Comparison of ENCODE assay signal across 8 mouse cellular contexts in genomic region chr13:109440331-109440730, GRCm38 (mm10).
DNase-seq lines count a peak whose midpoint lies in the region; ATAC-seq and TF ChIP-seq lines count a peak whose summit lies in the region.

No protein-coding gene starts in this region.

- no peaks in the 10 kb centered on the region for H3K36me3 ChIP-seq in forebrain, postnatal 0 days (ENCODE audit: insufficient read depth)

- peak overlapping the region; percentile 67 for H3K4me3 ChIP-seq in forebrain, postnatal 0 days (ENCODE audit: low read depth, low read length)
- H3K4me3 ChIP-seq in layer of hippocampus, adult 2 months = peak overlapping the region; percentile 82
- peak overlapping the region; percentile 55 for H3K4me3 ChIP-seq in lung, adult 2 months (replicated peaks; ENCODE audit: extremely low read depth, low read depth, low read length)

- no peaks in the 10 kb centered on the region for H3K27me3 ChIP-seq in forebrain, postnatal 0 days (ENCODE audit: insufficient read depth, low read length)

- TF ChIP-seq POLR2A in lung, adult 2 months (IDR thresholded peaks at IDR 0.05; ENCODE audit: borderline replicate concordance, extremely low read depth, low read depth, low read length) = no peak

- H3K4me2 ChIP-seq in forebrain, postnatal 0 days (ENCODE audit: low read depth) = peak overlapping the region; percentile 71

- peak overlapping the region; percentile 77 for H3K9ac ChIP-seq in forebrain, postnatal 0 days

- H3K27ac ChIP-seq in forebrain, postnatal 0 days (ENCODE audit: low read depth, low read length) = peak overlapping the region; percentile 95
- H3K27ac ChIP-seq in layer of hippocampus, adult 2 months = peak overlapping the region; percentile 89

- no peak for TF ChIP-seq CTCF in forebrain, postnatal 0 days (IDR thresholded peaks at IDR 0.05; ENCODE audit: low read depth)
- no peak for TF ChIP-seq CTCF in layer of hippocampus, adult 2 months (conservative IDR thresholded peaks at IDR 0.05)
- TF ChIP-seq CTCF in lung, adult 2 months (IDR thresholded peaks at IDR 0.05; ENCODE audit: insufficient read depth, low read length) = no peak

- peak; percentile 9 to 29 for DNase-seq in CD8-positive naive resting alpha-beta T cell, adult 2 months (ENCODE audit: low read depth in 2 of 2, low spot score in 2 of 2)
- peak; percentile 57 for DNase-seq in cerebellum, adult 11-12 months
- DNase-seq in forebrain, postnatal 0 days = peak; percentile 92
- DNase-seq in heart, postnatal 4 days = peak; percentile 73
- DNase-seq in layer of hippocampus, adult 2 months (ENCODE audit: low spot score in 2 of 2) = peak; percentile 56 to 73
- peak; percentile 54 for DNase-seq in lung, adult 2 months
- peak; percentile 55 for DNase-seq in thymus, postnatal 14 days

- ATAC-seq in forebrain, postnatal 0 days = peak; percentile 89
- peak; percentile 51 for ATAC-seq in neutrophil, adult 5-6 weeks (ENCODE audit: extremely low read depth, insufficient number of reproducible peaks, low FRiP score, poor library complexity, severe bottlenecking)

- peaks cover 24% of the 10 kb centered on the region for H3K4me1 ChIP-seq in forebrain, postnatal 0 days (ENCODE audit: insufficient read depth)
- H3K4me1 ChIP-seq in lung, adult 2 months (ENCODE audit: control insufficient read depth, insufficient read depth, low read length) = peaks cover 6% of the 10 kb centered on the region; the same call in 1 of the 2 replicates

- H3K9me3 ChIP-seq in forebrain, postnatal 0 days (ENCODE audit: low read length) = no peaks in the 10 kb centered on the region

- 0% methylated on average over 8 of the region's 8 CpGs for WGBS in forebrain, postnatal 0 days
- under 1% methylated on average over 8 of the region's 8 CpGs for WGBS in lung, adult 2 months

Comparison
In these comparisons a context has a peak if more than half of its experiments do, and no peak if none do; other contexts are left out.
1. Peak in every context shown above with its lines: DNase-seq, ATAC-seq, H3K4me3 ChIP-seq and H3K27ac ChIP-seq.
2. DNase-seq: peak in every context shown above with its lines; median percentile 92 in forebrain, postnatal 0 days; 73 in heart, postnatal 4 days; 64 in layer of hippocampus, adult 2 months; 57 in cerebellum, adult 11-12 months; 55 in thymus, postnatal 14 days; 54 in lung, adult 2 months; 19 in CD8-positive naive resting alpha-beta T cell, adult 2 months.